Mouse (Mus musculus): ENCODE data around the gene Siah2. TPM values are rescaled to one million over a fixed set of nuclear protein-coding genes. Genes with fewer than 3 reads are reported as not detected.

Gene Siah2
- total RNA-seq, 1 experiment, result 5.8 TPM

DNA sequence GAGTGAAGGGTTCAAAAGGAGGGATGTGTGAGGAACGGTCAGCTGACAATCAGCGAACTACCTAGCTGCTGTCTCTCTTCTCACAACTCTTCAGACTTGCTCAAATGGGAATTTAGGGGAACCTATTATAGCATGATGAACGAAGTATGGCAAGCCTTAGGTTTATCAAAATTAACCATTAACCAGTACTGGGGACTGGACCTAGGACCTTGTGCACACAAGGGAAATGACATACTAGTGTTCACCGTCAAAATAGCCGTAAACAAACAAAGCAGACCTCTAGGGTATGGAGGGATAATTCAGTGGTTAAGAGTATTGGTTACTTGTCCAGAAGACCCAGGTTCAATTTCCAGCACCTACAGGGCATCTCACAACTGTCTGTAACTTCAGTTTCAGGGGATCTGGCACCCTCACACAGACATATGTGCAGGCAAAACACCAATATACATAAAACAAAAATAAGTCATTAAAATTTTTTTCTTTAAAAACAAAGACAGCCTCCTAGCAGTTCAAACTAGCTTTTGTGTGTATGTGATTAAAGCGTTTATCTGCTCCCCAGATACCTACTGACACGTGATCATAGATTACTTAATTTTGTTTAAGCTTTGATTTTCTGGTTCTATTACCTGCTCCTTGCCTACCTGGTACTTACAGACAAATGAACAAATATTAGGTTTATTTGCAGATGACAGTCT lies 11.1 kb downstream of the Siah2 start:
- TF ChIP-seq MAFK (IDR thresholded peaks at IDR 0.05; ENCODE audit: insufficient read depth, low read depth, low read length), result no peak
- no peak for TF ChIP-seq ZC3H11A (IDR thresholded peaks at IDR 0.05; ENCODE audit: borderline replicate concordance, low read depth, low read length)
- no peak for TF ChIP-seq HCFC1 (IDR thresholded peaks at IDR 0.05; ENCODE audit: borderline replicate concordance, insufficient read depth, low read length)
- TF ChIP-seq CHD2 (IDR thresholded peaks at IDR 0.05; ENCODE audit: low read depth, low read length), result no peak
- no peak for TF ChIP-seq ZNF384 (IDR thresholded peaks at IDR 0.05; ENCODE audit: low read depth, low read length)
- H3K4me3 ChIP-seq (ENCODE audit: insufficient read depth in 1 of 2, low read depth in 1 of 2, low read length in 2 of 2, poor library complexity in 1 of 2, severe bottlenecking in 1 of 2), result no peak overlapping the region
- no peaks in the 10 kb centered on the region for H3K9me3 ChIP-seq (ENCODE audit: control insufficient read depth, insufficient read depth, low read depth, low read length)
- H3K9ac ChIP-seq (ENCODE audit: insufficient read depth, low read depth, low read length, poor library complexity, severe bottlenecking), result no peak overlapping the region
- no peak overlapping the region for H3K27ac ChIP-seq (ENCODE audit: insufficient read depth, low read depth, low read length, poor library complexity, severe bottlenecking)
- no peak for DNase-seq (ENCODE audit: low read depth, low spot score)
- H3K36me3 ChIP-seq (ENCODE audit: control insufficient read depth, insufficient read depth, low read length, poor library complexity, severe bottlenecking), result no peaks in the 10 kb centered on the region
- peaks cover 2 to 4% of the 10 kb centered on the region in 2 experiments; a peak in 1 of 4 replicates for H3K4me1 ChIP-seq (ENCODE audit: control insufficient read depth in 2 of 2, insufficient read depth in 2 of 2, low read length in 2 of 2, poor library complexity in 1 of 2)
- in situ Hi-C loops (cut with MboI; ENCODE audit: low sequenced_read_pairs in 2 of 2, unreplicated experiment in 2 of 2), result no loop called here

GRCm38 (mm10) chr3:58679996-58680395 lies 12.2 kb downstream of the Siah2 start:
- Histone ChIP-seq H3K9ac (ENCODE audit: insufficient read depth, low read depth, low read length, poor library complexity, severe bottlenecking) (no peak overlapping the region), H3K27ac (ENCODE audit: insufficient read depth, low read depth, low read length, poor library complexity, severe bottlenecking) (no peak overlapping the region), H3K4me3 (ENCODE audit: insufficient read depth in 1 of 2, low read depth in 1 of 2, low read length in 2 of 2, poor library complexity in 1 of 2, severe bottlenecking in 1 of 2) (no peak overlapping the region), H3K4me1 (ENCODE audit: control insufficient read depth in 2 of 2, insufficient read depth in 2 of 2, low read length in 2 of 2, poor library complexity in 1 of 2) (peaks cover 2 to 4% of the 10 kb centered on the region in 2 experiments; a peak in 1 of 4 replicates), H3K9me3 (ENCODE audit: control insufficient read depth, insufficient read depth, low read depth, low read length) (no peaks in the 10 kb centered on the region), H3K36me3 (ENCODE audit: control insufficient read depth, insufficient read depth, low read length, poor library complexity, severe bottlenecking) (peaks cover 2% of the 10 kb centered on the region; the same call in 1 of the 2 replicates)
- in situ Hi-C loops (cut with MboI; ENCODE audit: low sequenced_read_pairs in 2 of 2, unreplicated experiment in 2 of 2), result no loop called here
- DNase-seq (ENCODE audit: low read depth, low spot score), result no peak
- no peak for TF ChIP-seq HCFC1 (IDR thresholded peaks at IDR 0.05; ENCODE audit: borderline replicate concordance, insufficient read depth, low read length)
- TF ChIP-seq ZC3H11A (IDR thresholded peaks at IDR 0.05; ENCODE audit: borderline replicate concordance, low read depth, low read length), result no peak
- TF ChIP-seq CHD2 (IDR thresholded peaks at IDR 0.05; ENCODE audit: low read depth, low read length), result no peak
- no peak for TF ChIP-seq ZNF384 (IDR thresholded peaks at IDR 0.05; ENCODE audit: low read depth, low read length)
- no peak for TF ChIP-seq MAFK (IDR thresholded peaks at IDR 0.05; ENCODE audit: insufficient read depth, low read depth, low read length)

GRCm38 (mm10) chr3:58678905-58679304 lies 13.3 kb downstream of the Siah2 start:
- Histone ChIP-seq H3K4me1 (ENCODE audit: control insufficient read depth in 2 of 2, insufficient read depth in 2 of 2, low read length in 2 of 2, poor library complexity in 1 of 2) (peaks cover 2 to 4% of the 10 kb centered on the region in 2 experiments; a peak in 1 of 4 replicates), H3K9ac (ENCODE audit: insufficient read depth, low read depth, low read length, poor library complexity, severe bottlenecking) (no peak overlapping the region), H3K36me3 (ENCODE audit: control insufficient read depth, insufficient read depth, low read length, poor library complexity, severe bottlenecking) (peaks cover 2% of the 10 kb centered on the region; the same call in 1 of the 2 replicates), H3K9me3 (ENCODE audit: control insufficient read depth, insufficient read depth, low read depth, low read length) (no peaks in the 10 kb centered on the region), H3K27ac (ENCODE audit: insufficient read depth, low read depth, low read length, poor library complexity, severe bottlenecking) (no peak overlapping the region), H3K4me3 (ENCODE audit: insufficient read depth in 1 of 2, low read depth in 1 of 2, low read length in 2 of 2, poor library complexity in 1 of 2, severe bottlenecking in 1 of 2) (no peak overlapping the region)
- TF ChIP-seq HCFC1 (IDR thresholded peaks at IDR 0.05; ENCODE audit: borderline replicate concordance, insufficient read depth, low read length) (no peak), CHD2 (IDR thresholded peaks at IDR 0.05; ENCODE audit: low read depth, low read length) (no peak), ZNF384 (IDR thresholded peaks at IDR 0.05; ENCODE audit: low read depth, low read length) (no peak), MAFK (IDR thresholded peaks at IDR 0.05; ENCODE audit: insufficient read depth, low read depth, low read length) (no peak), ZC3H11A (IDR thresholded peaks at IDR 0.05; ENCODE audit: borderline replicate concordance, low read depth, low read length) (no peak)
- in situ Hi-C loops (cut with MboI; ENCODE audit: low sequenced_read_pairs in 2 of 2, unreplicated experiment in 2 of 2), result no loop called here
- DNase-seq (ENCODE audit: low read depth, low spot score), result no peak

DNA sequence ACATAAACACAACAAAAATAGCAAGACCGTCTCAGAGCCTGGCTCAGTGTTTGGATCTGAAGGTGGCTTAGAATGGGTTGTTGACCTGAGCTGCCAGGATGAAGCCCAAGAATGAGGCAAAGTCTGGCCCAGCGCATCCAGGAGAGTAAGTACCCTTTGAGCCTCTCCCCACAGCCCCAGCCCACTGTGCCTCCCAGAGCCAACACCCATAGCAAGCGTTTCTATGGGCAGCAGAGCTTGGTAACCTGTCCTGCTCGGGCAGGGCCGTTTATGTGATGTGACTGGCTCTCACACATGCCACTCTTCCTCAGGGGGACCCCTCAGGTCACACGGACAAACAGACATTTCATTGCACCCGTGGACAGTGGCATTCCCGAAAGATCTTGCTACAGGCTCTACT lies 13.8 kb downstream of the Siah2 start:
- Histone ChIP-seq H3K36me3 (ENCODE audit: control insufficient read depth, insufficient read depth, low read length, poor library complexity, severe bottlenecking) (peaks cover 2% of the 10 kb centered on the region; the same call in 1 of the 2 replicates), H3K4me3 (ENCODE audit: insufficient read depth in 1 of 2, low read depth in 1 of 2, low read length in 2 of 2, poor library complexity in 1 of 2, severe bottlenecking in 1 of 2) (no peak overlapping the region), H3K9ac (ENCODE audit: insufficient read depth, low read depth, low read length, poor library complexity, severe bottlenecking) (no peak overlapping the region), H3K4me1 (ENCODE audit: control insufficient read depth in 2 of 2, insufficient read depth in 2 of 2, low read length in 2 of 2, poor library complexity in 1 of 2) (peaks cover 2 to 4% of the 10 kb centered on the region in 2 experiments; a peak in 1 of 4 replicates), H3K9me3 (ENCODE audit: control insufficient read depth, insufficient read depth, low read depth, low read length) (no peaks in the 10 kb centered on the region), H3K27ac (ENCODE audit: insufficient read depth, low read depth, low read length, poor library complexity, severe bottlenecking) (no peak overlapping the region)
- in situ Hi-C loops (cut with MboI; ENCODE audit: low sequenced_read_pairs in 2 of 2, unreplicated experiment in 2 of 2), result no loop called here
- DNase-seq (ENCODE audit: low read depth, low spot score), result no peak
- no peak for TF ChIP-seq MAFK (IDR thresholded peaks at IDR 0.05; ENCODE audit: insufficient read depth, low read depth, low read length)
- no peak for TF ChIP-seq ZNF384 (IDR thresholded peaks at IDR 0.05; ENCODE audit: low read depth, low read length)
- TF ChIP-seq HCFC1 (IDR thresholded peaks at IDR 0.05; ENCODE audit: borderline replicate concordance, insufficient read depth, low read length), result no peak
- no peak for TF ChIP-seq CHD2 (IDR thresholded peaks at IDR 0.05; ENCODE audit: low read depth, low read length)
- no peak for TF ChIP-seq ZC3H11A (IDR thresholded peaks at IDR 0.05; ENCODE audit: borderline replicate concordance, low read depth, low read length)

Measured in ES-E14 (cell line).